Mouse (Mus musculus): ENCODE measurements at regions not wholly inside any gene's neighbourhood (a gene's known extent, or its start where the extent isn't known, plus 50 kb on each side); places are given as distances from the start of the nearest gene placed in this dataset.
A peak's percentile ranks its signal among the peaks of the same experiment; 100 is the strongest.

DNA sequence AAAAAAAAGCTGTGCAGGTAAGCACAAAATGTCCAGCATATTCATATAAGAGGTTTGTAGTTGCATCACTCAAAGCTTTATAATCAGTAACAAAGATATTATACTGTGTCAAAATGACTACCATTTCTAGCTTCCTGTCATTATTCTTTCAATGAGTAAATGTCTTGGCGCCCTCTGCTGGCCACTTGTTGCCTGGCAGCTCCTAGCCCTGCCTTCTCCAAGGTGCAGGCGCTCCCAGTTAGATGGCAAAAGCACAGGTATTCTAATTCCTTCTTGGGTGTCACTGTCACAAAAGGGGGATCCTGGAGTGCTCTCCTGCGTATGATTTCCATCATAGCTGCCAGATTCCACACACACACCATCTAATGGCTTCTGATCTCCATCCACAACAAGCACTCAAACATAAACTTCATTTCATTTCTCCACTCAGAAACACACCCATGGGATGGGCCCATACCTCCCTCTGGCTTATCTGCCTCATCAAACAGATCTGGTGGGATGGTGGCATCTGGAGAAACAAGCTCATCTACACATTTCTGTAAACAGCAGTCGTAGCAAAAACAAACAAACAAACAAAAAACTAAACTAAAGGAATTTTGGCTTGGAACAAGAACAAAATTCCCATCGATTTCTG, 49.9 kb upstream of the Paip1 start:
- H3K36me3 ChIP-seq (ENCODE audit: control insufficient read depth, insufficient read depth, low read length), result peaks cover 26% of the 10 kb centered on the region

More for the DNA sequence above, 49.9 kb upstream of the Paip1 start:
- WGBS, result 46% methylated on average over 5 of the region's 5 CpGs
- Histone ChIP-seq H3K4me1 (ENCODE audit: control insufficient read depth, insufficient read depth, insufficient read length, low read length) (no peaks in the 10 kb centered on the region), H3K4me3 (ENCODE audit: low read depth, low read length) (no peak overlapping the region), H3K27me3 (ENCODE audit: control insufficient read depth, insufficient read depth, low read length) (no peaks in the 10 kb centered on the region), H3K27ac (ENCODE audit: insufficient read depth, low read depth, low read length) (no peak overlapping the region)
- TF ChIP-seq CTCF (IDR thresholded peaks at IDR 0.05; ENCODE audit: extremely low read depth, insufficient read length, insufficient replicate concordance, low read depth, low read length) (peak; percentile 86; the same call in 1 of the 2 replicates), POLR2A (IDR thresholded peaks at IDR 0.05; ENCODE audit: low read depth, low read length) (no peak)

Data from small intestine, adult 2 months (tissue).